Mouse (Mus musculus) heart, embryonic 13.5 days (tissue): ENCODE measurements around the gene Gm17571. TPM values are rescaled to one million over a fixed set of nuclear protein-coding genes. Genes with fewer than 3 reads are reported as not detected.
A peak's percentile ranks its signal among the peaks of the same experiment; 100 is the strongest.

Source experiments
- ATAC-seq: fragments of 200-750 bp; cut with Nextera tagmentation; 2 replicates; pipeline ENCODE4 v1.8.0; 2017; ENCODE audit warnings: moderate TSS enrichment; ENCODE audit not compliant: insufficient number of reproducible peaks, low FRiP score, low TSS enrichment; ENCODE audit errors: extremely low read depth
- H3K27ac ChIP-seq: fragments of 300-500 bp; sonication (generic); replicated peaks from 2 replicates; pipeline ENCODE4 v1.5.1; 2015; ENCODE audit warnings: moderate library complexity, mild to moderate bottlenecking, inconsistent platforms
- H3K27me3 ChIP-seq: fragments of 300-500 bp; sonication (generic); replicated peaks from 2 replicates; pipeline ENCODE4 v1.6.1; 2015; ENCODE audit warnings: mild to moderate bottlenecking, inconsistent platforms
- H3K36me3 ChIP-seq: fragments of 300-500 bp; sonication (generic); 2 replicates; pipeline ENCODE4 v1.6.1; 2015; ENCODE audit warnings: mild to moderate bottlenecking, inconsistent platforms
- H3K4me1 ChIP-seq: fragments of 300-500 bp; sonication (generic); 2 replicates; pipeline ENCODE4 v1.6.1; 2015; ENCODE audit warnings: inconsistent platforms
- H3K4me2 ChIP-seq: fragments of 300-500 bp; sonication (generic); 2 replicates; pipeline ENCODE4 v1.6.1; 2015; ENCODE audit warnings: inconsistent platforms, mild to moderate bottlenecking, moderate library complexity
- H3K4me3 ChIP-seq: fragments of 300-500 bp; sonication (generic); 2 replicates; pipeline ENCODE4 v1.5.1; 2015; ENCODE audit warnings: moderate library complexity, mild to moderate bottlenecking, inconsistent platforms
- H3K9ac ChIP-seq: fragments of 300-500 bp; sonication (generic); 2 replicates; pipeline ENCODE4 v1.6.1; 2015; ENCODE audit warnings: inconsistent platforms, mild to moderate bottlenecking, moderate library complexity
- H3K9me3 ChIP-seq: fragments of 300-500 bp; sonication (generic); 2 replicates; pipeline ENCODE4 v1.6.1; 2016; ENCODE audit warnings: inconsistent platforms
- WGBS: fragments of 180-500 bp; shearing (Covaris S2); methylation state at CpG from one replicate; pipeline ENCODE4 v1.1.7; 2015; ENCODE audit warnings: mixed read lengths; 5-methylcytosine and 5-hydroxymethylcytosine counted together
- polyA plus RNA-seq: library from polyadenylated mRNA; unstranded; fragments of >200 nt; fragmentation: Nextera tagmentation; extraction: Ambion mirVana; gene quantifications from 2 replicates; pipeline ENCODE4 v1.2.1, GENCODE M21; 2015

Gm17571 gene
- polyA plus RNA-seq, result not detected in 2 replicates

- WGBS, result 52% methylated on average over 4 of the region's 4 CpGs
- Histone ChIP-seq H3K9ac (no peak within 1 kb of the TSS), H3K27me3 (no peaks in the 10 kb centered on the region), H3K36me3 (no peaks in the 10 kb centered on the region), H3K9me3 (no peaks in the 10 kb centered on the region), H3K4me3 (no peak within 1 kb of the TSS), H3K4me1 (peaks cover 56% of the 10 kb centered on the region), H3K27ac (no peak within 1 kb of the TSS), H3K4me2 (no peak within 1 kb of the TSS)
- no peak for ATAC-seq
These were observed at the start of gene Gm17571 for GRCm38 (mm10) chr9:13446703-13447285. Gene Gm17571 (minus strand): TSS chr9:13446753.

GRCm38 (mm10) chr9:13495530-13495929, 49.0 kb upstream of the Gm17571 start:
- Histone ChIP-seq H3K4me1 (peaks cover 64% of the 10 kb centered on the region), H3K9ac (no peak overlapping the region), H3K27ac (no peak overlapping the region), H3K36me3 (no peaks in the 10 kb centered on the region), H3K9me3 (no peaks in the 10 kb centered on the region), H3K27me3 (no peaks in the 10 kb centered on the region), H3K4me3 (no peak overlapping the region), H3K4me2 (no peak overlapping the region)
- ATAC-seq, result no peak

- Histone ChIP-seq H3K4me1 (peaks cover 57% of the 10 kb centered on the region), H3K9ac (no peak overlapping the region), H3K27ac (no peak overlapping the region), H3K9me3 (no peaks in the 10 kb centered on the region), H3K27me3 (no peaks in the 10 kb centered on the region), H3K4me2 (no peak overlapping the region), H3K4me3 (no peak overlapping the region), H3K36me3 (no peaks in the 10 kb centered on the region)
- no peak for ATAC-seq
- WGBS, result 73% methylated on average over 2 of the region's 2 CpGs
These were observed 47.2 kb upstream of the Gm17571 start for GRCm38 (mm10) chr9:13493746-13494145.

GRCm38 (mm10) chr9:13492807-13493206, 46.3 kb upstream of the Gm17571 start:
- 78% methylated on average over 2 of the region's 2 CpGs for WGBS
- Histone ChIP-seq H3K9ac (no peak overlapping the region), H3K4me2 (no peak overlapping the region), H3K4me3 (no peak overlapping the region), H3K4me1 (peaks cover 55% of the 10 kb centered on the region), H3K9me3 (no peaks in the 10 kb centered on the region), H3K27ac (no peak overlapping the region), H3K27me3 (no peaks in the 10 kb centered on the region), H3K36me3 (no peaks in the 10 kb centered on the region)
- ATAC-seq, result no peak

GRCm38 (mm10) chr9:13491854-13492620, 45.5 kb upstream of the Gm17571 start:
- no peaks in the 10 kb centered on the region for H3K36me3 ChIP-seq
- no peak overlapping the region for H3K9ac ChIP-seq
- no peak for ATAC-seq
- H3K4me2 ChIP-seq, result no peak overlapping the region
- H3K27me3 ChIP-seq, result no peaks in the 10 kb centered on the region
- H3K4me1 ChIP-seq, result peaks cover 48% of the 10 kb centered on the region
- no peaks in the 10 kb centered on the region for H3K9me3 ChIP-seq
- no peak overlapping the region for H3K27ac ChIP-seq
- H3K4me3 ChIP-seq, result no peak overlapping the region
- 75% methylated on average over 9 of the region's 9 CpGs for WGBS

DNA sequence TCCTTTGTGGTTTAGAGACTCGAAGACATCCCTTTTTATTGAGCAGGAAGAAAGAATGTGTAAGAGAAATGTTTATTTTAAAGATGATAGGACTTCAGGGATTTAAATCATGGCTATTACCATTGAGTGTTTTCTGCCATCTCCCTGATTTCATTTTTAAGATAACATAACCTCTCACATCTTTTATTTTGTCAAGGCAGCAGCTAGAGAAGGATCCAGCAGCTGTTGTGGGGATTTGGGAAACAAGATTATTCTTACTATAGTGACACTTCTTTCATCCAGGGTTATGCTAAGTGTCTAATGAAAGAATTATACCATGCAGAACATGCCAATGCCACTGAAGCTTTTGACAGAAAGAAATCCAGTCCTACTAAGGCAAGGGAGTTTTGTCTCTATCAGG, 44.6 kb upstream of the Gm17571 start:
- Histone ChIP-seq H3K27me3 (no peaks in the 10 kb centered on the region), H3K36me3 (no peaks in the 10 kb centered on the region), H3K4me3 (no peak overlapping the region), H3K4me1 (peaks cover 43% of the 10 kb centered on the region), H3K9me3 (no peaks in the 10 kb centered on the region), H3K9ac (no peak overlapping the region), H3K27ac (no peak overlapping the region), H3K4me2 (no peak overlapping the region)
- WGBS, result 56% methylated on average over 1 of the region's 1 CpGs
- ATAC-seq, result no peak

DNA sequence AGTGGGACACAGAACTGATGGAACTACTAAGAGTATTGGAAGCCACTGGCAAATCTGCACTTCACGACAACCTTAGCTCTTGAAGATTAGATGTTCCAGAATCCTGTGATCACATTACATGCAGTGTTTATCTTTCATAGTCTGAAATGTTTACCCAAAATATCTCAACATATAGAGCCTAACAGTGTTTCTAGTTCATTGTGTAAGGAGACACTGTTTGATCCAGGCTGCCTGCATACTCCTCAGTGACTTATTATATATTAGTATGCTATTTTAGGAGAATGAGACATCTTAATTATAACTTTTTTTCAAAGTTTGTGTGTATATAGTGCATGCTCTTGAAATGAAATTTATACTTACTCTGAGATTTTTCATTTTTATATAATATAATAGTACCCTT, 39.4 kb upstream of the Gm17571 start:
- no peak for ATAC-seq
- no peaks in the 10 kb centered on the region for H3K36me3 ChIP-seq
- no peak overlapping the region for H3K4me3 ChIP-seq
- H3K4me1 ChIP-seq, result peaks cover 45% of the 10 kb centered on the region
- H3K27ac ChIP-seq, result no peak overlapping the region
- no peaks in the 10 kb centered on the region for H3K27me3 ChIP-seq
- H3K9me3 ChIP-seq, result no peaks in the 10 kb centered on the region
- WGBS, result 47% methylated on average over 1 of the region's 1 CpGs
- no peak overlapping the region for H3K4me2 ChIP-seq
- H3K9ac ChIP-seq, result no peak overlapping the region

- ATAC-seq, result no peak
- Histone ChIP-seq H3K4me2 (peak overlapping the region; percentile 61), H3K9ac (peak overlapping the region; percentile 63), H3K9me3 (no peaks in the 10 kb centered on the region), H3K4me1 (peaks cover 55% of the 10 kb centered on the region), H3K27ac (peak overlapping the region; percentile 76), H3K36me3 (no peaks in the 10 kb centered on the region), H3K27me3 (no peaks in the 10 kb centered on the region), H3K4me3 (peak overlapping the region; percentile 28)
- 55% methylated on average over 12 of the region's 12 CpGs for WGBS
These were observed 38.0 kb upstream of the Gm17571 start for GRCm38 (mm10) chr9:13484267-13485240.

GRCm38 (mm10) chr9:13483199-13484068, 36.9 kb upstream of the Gm17571 start:
- peak overlapping the region; percentile 63 for H3K9ac ChIP-seq
- H3K27ac ChIP-seq, result peak overlapping the region; percentile 76
- H3K36me3 ChIP-seq, result no peaks in the 10 kb centered on the region
- no peaks in the 10 kb centered on the region for H3K9me3 ChIP-seq
- 42% methylated on average over 5 of the region's 5 CpGs for WGBS
- no peak overlapping the region for H3K4me3 ChIP-seq
- ATAC-seq, result no peak
- no peaks in the 10 kb centered on the region for H3K27me3 ChIP-seq
- peaks cover 56% of the 10 kb centered on the region for H3K4me1 ChIP-seq
- H3K4me2 ChIP-seq, result peak overlapping the region; percentile 61

GRCm38 (mm10) chr9:13479275-13479674, 32.7 kb upstream of the Gm17571 start:
- H3K27ac ChIP-seq, result no peak overlapping the region
- H3K4me2 ChIP-seq, result no peak overlapping the region
- whole genome bisulfite sequencing, result 64% methylated on average over 4 of the region's 4 CpGs
- H3K4me3 ChIP-seq, result no peak overlapping the region
- peaks cover 50% of the 10 kb centered on the region for H3K4me1 ChIP-seq
- ATAC-seq, result no peak
- H3K9ac ChIP-seq, result no peak overlapping the region
- H3K27me3 ChIP-seq, result no peaks in the 10 kb centered on the region
- H3K9me3 ChIP-seq, result no peaks in the 10 kb centered on the region
- H3K36me3 ChIP-seq, result no peaks in the 10 kb centered on the region
